Comparison of ENCODE assay signal across 17 mouse cellular contexts in the genomic region with DNA sequence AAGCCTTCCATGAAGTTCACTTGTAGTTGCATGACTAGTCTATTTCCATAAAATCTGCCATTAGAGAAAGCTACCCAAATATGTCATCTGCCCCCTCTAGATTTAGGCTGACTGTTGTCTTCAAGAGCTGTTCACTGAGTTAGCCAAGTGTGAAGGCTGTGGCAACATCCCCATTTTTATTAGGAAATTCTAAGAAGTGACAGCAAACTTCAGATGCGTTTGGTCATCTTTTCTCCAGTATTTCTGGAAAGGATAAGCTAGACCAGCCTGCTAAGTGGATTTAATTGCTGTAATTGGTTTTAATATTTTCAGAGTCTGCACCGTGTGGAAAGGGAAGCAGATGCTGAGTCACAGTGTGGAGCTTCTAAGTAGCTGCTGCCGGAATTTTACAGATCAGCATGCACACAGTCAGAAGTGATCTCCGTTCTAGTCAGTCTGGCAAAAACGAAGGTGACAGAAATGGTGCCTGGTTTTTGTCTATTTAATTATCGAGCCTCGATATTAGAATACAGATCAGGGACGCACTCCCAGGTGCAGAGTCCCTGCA.
DNase-seq lines count a peak whose midpoint lies in the region; ATAC-seq and TF ChIP-seq lines count a peak whose summit lies in the region.
"Had no signal": no experiment of that assay in that cellular context is flagged by ENCODE, and none has a peak within 500 bp of the region (broad histone marks: within the 10 kb centered on the region; RNA-seq: fewer than 3 reads in every experiment).

No protein-coding gene starts in this region.

- DNase-seq in midbrain, embryonic 10.5 days (ENCODE audit: low spot score) = no peak
- peak; percentile 40 for DNase-seq in cerebellum, adult 9-10 months
- no peak for DNase-seq in B cell, adult 2 months
- DNase-seq in heart, adult 2 months = no peak
- DNase-seq: gastrocnemius, postnatal 10 days; kidney, postnatal 14 days; thymus, adult 2 months had no signal

- H3K27ac ChIP-seq in forebrain, embryonic 13.5 days = no peak overlapping the region
- H3K27ac ChIP-seq in forebrain, embryonic 12.5 days = no peak overlapping the region
- no peak overlapping the region for H3K27ac ChIP-seq in midbrain, embryonic 16.5 days (ENCODE audit: low read length)
- no peak overlapping the region for H3K27ac ChIP-seq in midbrain, embryonic 10.5 days (replicated peaks)
- H3K27ac ChIP-seq in heart, adult 2 months = no peak overlapping the region
- H3K27ac ChIP-seq: heart, embryonic 13.5 days; liver, embryonic 12.5 days; midbrain, embryonic 12.5 days had no signal

- WGBS in forebrain, embryonic 13.5 days = 80% methylated on average over 8 of the region's 8 CpGs
- WGBS in forebrain, embryonic 12.5 days = 85% methylated on average over 8 of the region's 8 CpGs
- 73% methylated on average over 8 of the region's 8 CpGs for WGBS in midbrain, embryonic 16.5 days
- 83% methylated on average over 8 of the region's 8 CpGs for WGBS in midbrain, embryonic 10.5 days
- 76% methylated on average over 8 of the region's 8 CpGs for WGBS in heart, adult 2 months

- H3K9me3 ChIP-seq in forebrain, embryonic 13.5 days (replicated peaks) = no peaks in the 10 kb centered on the region
- H3K9me3 ChIP-seq in forebrain, embryonic 12.5 days = no peaks in the 10 kb centered on the region
- H3K9me3 ChIP-seq in midbrain, embryonic 16.5 days (replicated peaks; ENCODE audit: control insufficient read depth, low read length, poor library complexity, severe bottlenecking) = no peaks in the 10 kb centered on the region
- H3K9me3 ChIP-seq in midbrain, embryonic 10.5 days (replicated peaks) = no peaks in the 10 kb centered on the region
- H3K9me3 ChIP-seq: heart, embryonic 13.5 days; liver, embryonic 12.5 days; midbrain, embryonic 12.5 days had no signal

- no peaks in the 10 kb centered on the region for H3K27me3 ChIP-seq in forebrain, embryonic 13.5 days
- H3K27me3 ChIP-seq in forebrain, embryonic 12.5 days = no peaks in the 10 kb centered on the region
- no peaks in the 10 kb centered on the region for H3K27me3 ChIP-seq in midbrain, embryonic 16.5 days (ENCODE audit: control insufficient read depth, insufficient read depth, low read depth, low read length)
- H3K27me3 ChIP-seq in midbrain, embryonic 10.5 days (ENCODE audit: low read depth, poor library complexity, severe bottlenecking) = no peaks in the 10 kb centered on the region
- no peaks in the 10 kb centered on the region for H3K27me3 ChIP-seq in heart, adult 2 months (ENCODE audit: control insufficient read depth, insufficient read depth, low read length)
- H3K27me3 ChIP-seq: heart, embryonic 13.5 days; liver, embryonic 12.5 days; midbrain, embryonic 12.5 days had no signal

- no peak overlapping the region for H3K9ac ChIP-seq in forebrain, embryonic 13.5 days
- H3K9ac ChIP-seq in forebrain, embryonic 12.5 days = no peak overlapping the region
- H3K9ac ChIP-seq in midbrain, embryonic 16.5 days (ENCODE audit: low read depth, low read length) = no peak overlapping the region
- no peak overlapping the region for H3K9ac ChIP-seq in heart, adult 2 months (ENCODE audit: low read depth, low read length)
- H3K9ac ChIP-seq: heart, embryonic 13.5 days; liver, embryonic 12.5 days; midbrain, embryonic 12.5 days had no signal

- H3K79me2 ChIP-seq in heart, adult 2 months (replicated peaks; ENCODE audit: control insufficient read depth, insufficient read depth, low read length) = no peaks in the 10 kb centered on the region

- TF ChIP-seq POLR2A in heart, adult 2 months (IDR thresholded peaks at IDR 0.05; ENCODE audit: insufficient read depth, low read depth, low read length) = no peak

- ATAC-seq in forebrain, embryonic 13.5 days = 0 out of 2 replicates have a peak, but pooled peaks have one; percentile 53
- no peak for ATAC-seq in forebrain, embryonic 12.5 days (ENCODE audit: low FRiP score)
- 0 out of 2 replicates have a peak, but pooled peaks have one; percentile 51 for ATAC-seq in midbrain, embryonic 16.5 days
- ATAC-seq in megakaryocyte, adult 5-6 weeks (ENCODE audit: poor library complexity, severe bottlenecking) = peak; percentile 84
- ATAC-seq: activated CD4-positive, CD25-positive, alpha-beta regulatory T cell, adult 4 months; liver, embryonic 12.5 days; lung, postnatal 0 days had no signal

- no peaks in the 10 kb centered on the region for H3K4me1 ChIP-seq in forebrain, embryonic 13.5 days
- H3K4me1 ChIP-seq in forebrain, embryonic 12.5 days = no peaks in the 10 kb centered on the region
- peaks cover 8% of the 10 kb centered on the region for H3K4me1 ChIP-seq in midbrain, embryonic 16.5 days (ENCODE audit: control insufficient read depth, insufficient read depth, low read length)
- H3K4me1 ChIP-seq in midbrain, embryonic 10.5 days = peaks cover 5% of the 10 kb centered on the region; the same call in 1 of the 2 replicates
- H3K4me1 ChIP-seq in heart, adult 2 months (ENCODE audit: control insufficient read depth, insufficient read depth, low read length) = no peaks in the 10 kb centered on the region
- H3K4me1 ChIP-seq: heart, embryonic 13.5 days; liver, embryonic 12.5 days had no signal

- no peak overlapping the region for H3K4me2 ChIP-seq in forebrain, embryonic 13.5 days
- H3K4me2 ChIP-seq in forebrain, embryonic 12.5 days = no peak overlapping the region
- H3K4me2 ChIP-seq in midbrain, embryonic 16.5 days (ENCODE audit: low read length) = no peak overlapping the region
- H3K4me2 ChIP-seq: heart, embryonic 13.5 days; liver, embryonic 12.5 days; midbrain, embryonic 12.5 days had no signal

- no peak overlapping the region for H3K4me3 ChIP-seq in forebrain, embryonic 13.5 days
- H3K4me3 ChIP-seq in forebrain, embryonic 12.5 days (replicated peaks) = no peak overlapping the region
- no peak overlapping the region for H3K4me3 ChIP-seq in midbrain, embryonic 16.5 days (ENCODE audit: low read depth, low read length)
- no peak overlapping the region for H3K4me3 ChIP-seq in midbrain, embryonic 10.5 days
- H3K4me3 ChIP-seq in heart, adult 2 months = no peak overlapping the region
- H3K4me3 ChIP-seq: erythroblast, embryonic 14.5 days; heart, embryonic 13.5 days; liver, embryonic 12.5 days; midbrain, embryonic 12.5 days had no signal

- no peak for TF ChIP-seq CTCF in heart, adult 2 months (IDR thresholded peaks at IDR 0.05)

- intact Hi-C loops in heart, adult 2 months (cut with DNase I) = no loop called here

- TF ChIP-seq EP300 in heart, adult 2 months (IDR thresholded peaks at IDR 0.05; ENCODE audit: insufficient read depth, low read depth, low read length) = no peak

- H3K36me3 ChIP-seq in forebrain, embryonic 13.5 days (ENCODE audit: poor library complexity, severe bottlenecking) = no peaks in the 10 kb centered on the region
- no peaks in the 10 kb centered on the region for H3K36me3 ChIP-seq in forebrain, embryonic 12.5 days (replicated peaks)
- no peaks in the 10 kb centered on the region for H3K36me3 ChIP-seq in midbrain, embryonic 16.5 days (ENCODE audit: control insufficient read depth, insufficient read depth, low read length)
- no peaks in the 10 kb centered on the region for H3K36me3 ChIP-seq in midbrain, embryonic 10.5 days
- H3K36me3 ChIP-seq in heart, adult 2 months (ENCODE audit: control insufficient read depth, insufficient read depth, low read length) = no peaks in the 10 kb centered on the region
- H3K36me3 ChIP-seq: heart, embryonic 13.5 days; liver, embryonic 12.5 days; midbrain, embryonic 12.5 days had no signal
